Mouse (Mus musculus) myocyte (in vitro differentiated cells): ENCODE measurements around the gene Fam43b.

Experiments
- E2F4 ChIP-seq: IDR thresholded peaks from one replicate; pipeline ENCODE4 v1.6.1; 2011; ENCODE audit warnings: mild to moderate bottlenecking, control low read depth, moderate library complexity; ENCODE audit not compliant: insufficient read depth
- POLR2A ChIP-seq: IDR thresholded peaks from one replicate; pipeline ENCODE4 v1.6.1; 2011; ENCODE audit warnings: low read depth, mild to moderate bottlenecking, control low read depth, moderate library complexity; ENCODE audit not compliant: insufficient read length
- REST ChIP-seq: IDR thresholded peaks from one replicate; pipeline ENCODE4 v1.6.1; 2011; ENCODE audit warnings: mild to moderate bottlenecking, control low read depth, moderate library complexity; ENCODE audit not compliant: insufficient read depth, insufficient read length
- SRF ChIP-seq: IDR thresholded peaks from one replicate; pipeline ENCODE4 v1.6.1; 2011; ENCODE audit warnings: low read depth; ENCODE audit not compliant: control insufficient read depth, insufficient read length
- TCF3 ChIP-seq: IDR thresholded peaks from one replicate; pipeline ENCODE4 v1.6.1; 2011; ENCODE audit warnings: low read depth, control low read depth; ENCODE audit not compliant: insufficient read length

DNA sequence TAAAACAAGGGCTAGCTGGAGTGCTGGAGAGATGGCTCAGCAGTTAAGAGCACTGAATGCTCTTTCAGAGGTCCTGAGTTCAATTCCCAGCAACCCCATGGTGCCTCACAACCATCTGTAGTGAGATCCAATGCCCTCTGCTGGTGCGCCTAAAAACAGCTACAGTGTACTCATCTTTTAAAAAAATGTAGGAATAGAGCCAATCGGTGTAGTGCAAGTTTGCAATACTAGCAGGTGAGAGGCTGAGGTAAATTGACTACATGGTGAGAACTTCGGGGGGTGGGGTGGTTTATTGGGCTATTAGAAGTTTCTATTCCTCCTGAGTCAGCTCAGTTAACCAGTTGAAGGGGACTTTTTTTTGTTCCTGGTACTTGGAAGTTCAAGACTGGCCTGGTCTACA, 21.2 kb downstream of the Fam43b start:
- TF ChIP-seq TCF3 (no peak), SRF (no peak), POLR2A (no peak), REST (no peak), E2F4 (no peak)
